Mouse (Mus musculus): ENCODE results near the gene Ndel1. TPM values are rescaled to one million over a fixed set of nuclear protein-coding genes. Genes with fewer than 3 reads are reported as not detected.
A peak's percentile ranks its signal among the peaks of the same experiment; 100 is the strongest.
"Not testable (repeated sequence)": the region's sequence is repeated elsewhere in the genome, so short reads cannot be mapped to it uniquely, and the experiment has no call there.

Gene Ndel1
- polyA plus RNA-seq, 1 experiment from 2014 or later: 56.7 TPM

GRCm38 (mm10) chr11:68835034-68835433, 36.6 kb downstream of the Ndel1 start:
- Histone ChIP-seq H3K27me3 (replicated peaks) (no peaks in the 10 kb centered on the region), H3K4me3 (no peak overlapping the region), H3K4me1 (no peaks in the 10 kb centered on the region), H3K27ac (replicated peaks) (no peak overlapping the region), H3K9ac (no peak overlapping the region), H3K36me3 (peaks cover 88% of the 10 kb centered on the region), H3K9me3 (no peaks in the 10 kb centered on the region), H3K4me2 (no peak overlapping the region)
- 82% methylated on average over 3 of the region's 3 CpGs for WGBS
- no peak for ATAC-seq (ENCODE audit: extremely low read depth, insufficient number of reproducible peaks, low FRiP score, low TSS enrichment)

- no peaks in the 10 kb centered on the region for H3K27me3 ChIP-seq (replicated peaks)
- H3K27ac ChIP-seq (replicated peaks): no peak overlapping the region
- ATAC-seq (ENCODE audit: extremely low read depth, insufficient number of reproducible peaks, low FRiP score, low TSS enrichment): no peak
- H3K4me2 ChIP-seq: no peak overlapping the region
- H3K36me3 ChIP-seq: peaks cover 89% of the 10 kb centered on the region
- H3K4me3 ChIP-seq: no peak overlapping the region
- no peaks in the 10 kb centered on the region for H3K4me1 ChIP-seq
- no peak overlapping the region for H3K9ac ChIP-seq
- H3K9me3 ChIP-seq: no peaks in the 10 kb centered on the region
These were observed 38.1 kb downstream of the Ndel1 start for GRCm38 (mm10) chr11:68833593-68833992.

GRCm38 (mm10) chr11:68832793-68833192, 38.9 kb downstream of the Ndel1 start:
- Histone ChIP-seq H3K4me3 (no peak overlapping the region), H3K27ac (replicated peaks) (no peak overlapping the region), H3K4me2 (no peak overlapping the region), H3K36me3 (peaks cover 93% of the 10 kb centered on the region), H3K9ac (no peak overlapping the region), H3K4me1 (no peaks in the 10 kb centered on the region), H3K9me3 (no peaks in the 10 kb centered on the region), H3K27me3 (replicated peaks) (no peaks in the 10 kb centered on the region)
- 37% methylated on average over 4 of the region's 4 CpGs for WGBS
- no peak for ATAC-seq (ENCODE audit: extremely low read depth, insufficient number of reproducible peaks, low FRiP score, low TSS enrichment)

- not testable (repeated sequence) for H3K9me3 ChIP-seq; H3K4me2 ChIP-seq; H3K27me3 ChIP-seq (replicated peaks); H3K9ac ChIP-seq; H3K4me3 ChIP-seq; ATAC-seq (ENCODE audit: extremely low read depth, insufficient number of reproducible peaks, low FRiP score, low TSS enrichment); H3K27ac ChIP-seq (replicated peaks); H3K4me1 ChIP-seq
- 77% methylated on average over 5 of the region's 5 CpGs for WGBS
- peaks cover 95% of the 10 kb centered on the region for H3K36me3 ChIP-seq
These were observed 40.1 kb downstream of the Ndel1 start for GRCm38 (mm10) chr11:68831580-68831979.

- Histone ChIP-seq H3K27me3 (replicated peaks) (no peaks in the 10 kb centered on the region), H3K4me1 (peaks cover 19% of the 10 kb centered on the region; the same call in 1 of the 2 replicates), H3K27ac (replicated peaks) (no peak overlapping the region), H3K36me3 (peaks cover 90% of the 10 kb centered on the region), H3K4me3 (no peak overlapping the region), H3K4me2 (no peak overlapping the region), H3K9me3 (no peaks in the 10 kb centered on the region), H3K9ac (no peak overlapping the region)
- 45% methylated on average over 3 of the region's 3 CpGs for WGBS
- no peak for ATAC-seq (ENCODE audit: extremely low read depth, insufficient number of reproducible peaks, low FRiP score, low TSS enrichment)
These were observed 44.9 kb downstream of the Ndel1 start for GRCm38 (mm10) chr11:68826735-68827134.

GRCm38 (mm10) chr11:68822326-68822725, 49.3 kb downstream of the Ndel1 start:
- H3K27ac ChIP-seq (replicated peaks): no peak overlapping the region
- H3K9ac ChIP-seq: no peak overlapping the region
- peak; percentile 8; the same call in 1 of the 2 replicates for ATAC-seq (ENCODE audit: extremely low read depth, insufficient number of reproducible peaks, low FRiP score, low TSS enrichment)
- H3K27me3 ChIP-seq (replicated peaks): no peaks in the 10 kb centered on the region
- no peaks in the 10 kb centered on the region for H3K9me3 ChIP-seq
- H3K4me1 ChIP-seq: peaks cover 17% of the 10 kb centered on the region; the same call in 1 of the 2 replicates
- WGBS: 73% methylated on average over 15 of the region's 15 CpGs
- H3K4me2 ChIP-seq: no peak overlapping the region
- no peak overlapping the region for H3K4me3 ChIP-seq
- peaks cover 94% of the 10 kb centered on the region for H3K36me3 ChIP-seq

GRCm38 (mm10) chr11:68819226-68819805, 52.3 kb downstream of the Ndel1 start:
- Histone ChIP-seq H3K9ac (no peak overlapping the region), H3K27ac (replicated peaks) (no peak overlapping the region), H3K4me2 (no peak overlapping the region), H3K9me3 (no peaks in the 10 kb centered on the region), H3K4me1 (peaks cover 4% of the 10 kb centered on the region; the same call in 1 of the 2 replicates), H3K36me3 (peaks cover 96% of the 10 kb centered on the region), H3K4me3 (no peak overlapping the region), H3K27me3 (replicated peaks) (no peaks in the 10 kb centered on the region)
- ATAC-seq (ENCODE audit: extremely low read depth, insufficient number of reproducible peaks, low FRiP score, low TSS enrichment): no peak
- 89% methylated on average over 14 of the region's 14 CpGs for WGBS

GRCm38 (mm10) chr11:68818416-68818815, 53.2 kb downstream of the Ndel1 start:
- Histone ChIP-seq H3K27me3 (replicated peaks) (no peaks in the 10 kb centered on the region), H3K36me3 (peaks cover 96% of the 10 kb centered on the region), H3K4me1 (peaks cover 4% of the 10 kb centered on the region; the same call in 1 of the 2 replicates), H3K9ac (no peak overlapping the region), H3K4me3 (no peak overlapping the region), H3K27ac (replicated peaks) (no peak overlapping the region), H3K4me2 (no peak overlapping the region), H3K9me3 (no peaks in the 10 kb centered on the region)
- no peak for ATAC-seq (ENCODE audit: extremely low read depth, insufficient number of reproducible peaks, low FRiP score, low TSS enrichment)
- WGBS: 82% methylated on average over 8 of the region's 8 CpGs

- Histone ChIP-seq H3K4me2 (no peak overlapping the region), H3K4me3 (no peak overlapping the region), H3K9ac (no peak overlapping the region), H3K27me3 (replicated peaks) (no peaks in the 10 kb centered on the region), H3K9me3 (no peaks in the 10 kb centered on the region), H3K4me1 (no peaks in the 10 kb centered on the region), H3K36me3 (peaks cover 99% of the 10 kb centered on the region), H3K27ac (replicated peaks) (0 out of 2 replicates have a peak overlapping the region, but pooled peaks have one; percentile 9)
- WGBS: 79% methylated on average over 9 of the region's 9 CpGs
- ATAC-seq (ENCODE audit: extremely low read depth, insufficient number of reproducible peaks, low FRiP score, low TSS enrichment): no peak
These were observed 59.6 kb downstream of the Ndel1 start for GRCm38 (mm10) chr11:68811881-68812577.

GRCm38 (mm10) chr11:68807787-68808186, 63.9 kb downstream of the Ndel1 start:
- Histone ChIP-seq H3K4me3 (no peak overlapping the region), H3K9me3 (no peaks in the 10 kb centered on the region), H3K27ac (replicated peaks) (no peak overlapping the region), H3K4me2 (no peak overlapping the region), H3K9ac (no peak overlapping the region), H3K4me1 (no peaks in the 10 kb centered on the region), H3K36me3 (peaks cover 100% of the 10 kb centered on the region), H3K27me3 (replicated peaks) (no peaks in the 10 kb centered on the region)
- no peak for ATAC-seq (ENCODE audit: extremely low read depth, insufficient number of reproducible peaks, low FRiP score, low TSS enrichment)
- WGBS: 37% methylated on average over 6 of the region's 6 CpGs

- no peaks in the 10 kb centered on the region for H3K9me3 ChIP-seq
- H3K27me3 ChIP-seq (replicated peaks): no peaks in the 10 kb centered on the region
- no peak overlapping the region for H3K4me3 ChIP-seq
- no peak overlapping the region for H3K27ac ChIP-seq (replicated peaks)
- H3K9ac ChIP-seq: no peak overlapping the region
- H3K4me1 ChIP-seq: no peaks in the 10 kb centered on the region
- ATAC-seq (ENCODE audit: extremely low read depth, insufficient number of reproducible peaks, low FRiP score, low TSS enrichment): no peak
- WGBS: 65% methylated on average over 4 of the region's 4 CpGs
- H3K36me3 ChIP-seq: peaks cover 100% of the 10 kb centered on the region
- H3K4me2 ChIP-seq: no peak overlapping the region
These were observed 66.5 kb downstream of the Ndel1 start for GRCm38 (mm10) chr11:68805148-68805547.

- no peak overlapping the region for H3K27ac ChIP-seq (replicated peaks)
- 86% methylated on average over 10 of the region's 10 CpGs for WGBS
- no peaks in the 10 kb centered on the region for H3K9me3 ChIP-seq
- no peak overlapping the region for H3K4me2 ChIP-seq
- H3K4me3 ChIP-seq: no peak overlapping the region
- no peaks in the 10 kb centered on the region for H3K27me3 ChIP-seq (replicated peaks)
- no peak for ATAC-seq (ENCODE audit: extremely low read depth, insufficient number of reproducible peaks, low FRiP score, low TSS enrichment)
- H3K4me1 ChIP-seq: no peaks in the 10 kb centered on the region
- peaks cover 100% of the 10 kb centered on the region for H3K36me3 ChIP-seq
- no peak overlapping the region for H3K9ac ChIP-seq
These were observed 73.4 kb downstream of the Ndel1 start for GRCm38 (mm10) chr11:68798258-68798657.

Measured in heart, embryonic 13.5 days (tissue).